Mouse (Mus musculus) heart, postnatal 4 days (tissue): ENCODE measurements around the gene Thra. TPM values are rescaled to one million over a fixed set of nuclear protein-coding genes. Genes with fewer than 3 reads are reported as not detected.
"Not testable (repeated sequence)": the region's sequence is repeated elsewhere in the genome, so short reads cannot be mapped to it uniquely, and the experiment has no call there.

ENCODE experiments used
- DNase-seq: peaks from one replicate; pipeline ENCODE4 v3.0.0; 2021
- total RNA-seq, 2 experiments: library from RNA; stranded (reverse); gene quantifications; 2 replicates each; pipeline ENCODE4 v1.2.3; 2021

The Thra gene
- total RNA-seq, 2 experiments from 2014 or later = 171 to 183 TPM

GRCm38 (mm10) chr11:98717904-98718303, 22.5 kb upstream of the Thra start:
- DNase-seq = peak; percentile 88

- DNase-seq = no peak
Measured at GRCm38 (mm10) chr11:98720756-98721155, 19.7 kb upstream of the Thra start.

- DNase-seq = peak; percentile 88
Measured at GRCm38 (mm10) chr11:98721458-98722226, 18.8 kb upstream of the Thra start.

- DNase-seq = no peak
Measured at GRCm38 (mm10) chr11:98723098-98723497, 17.3 kb upstream of the Thra start.

- DNase-seq = no peak
Measured at GRCm38 (mm10) chr11:98725926-98726506, 14.4 kb upstream of the Thra start.

- DNase-seq = peak; percentile 87
Measured at GRCm38 (mm10) chr11:98729119-98729588, 11.3 kb upstream of the Thra start, which contains the start of gene Med24. Gene Med24, minus strand, starts transcription at chr11:98729435.

- DNase-seq = no peak
Measured at GRCm38 (mm10) chr11:98730727-98731126, 9.7 kb upstream of the Thra start.

- no peak for DNase-seq
Measured at GRCm38 (mm10) chr11:98731134-98731533, 9.3 kb upstream of the Thra start.

- no peak for DNase-seq
Measured at GRCm38 (mm10) chr11:98734020-98734419, 6.4 kb upstream of the Thra start.

- DNase-seq = no peak
Measured at GRCm38 (mm10) chr11:98735111-98735510, 5.3 kb upstream of the Thra start.

- no peak for DNase-seq
Measured at GRCm38 (mm10) chr11:98736176-98736575, 4.3 kb upstream of the Thra start.

GRCm38 (mm10) chr11:98737220-98737619, 3.2 kb upstream of the Thra start:
- DNase-seq = not testable (repeated sequence)

GRCm38 (mm10) chr11:98738428-98738911, 2.0 kb upstream of the Thra start:
- DNase-seq = no peak

GRCm38 (mm10) chr11:98738925-98739324, 1.5 kb upstream of the Thra start:
- no peak for DNase-seq

- DNase-seq = no peak
Measured at GRCm38 (mm10) chr11:98740026-98740392, 429 bp upstream of the Thra start.

GRCm38 (mm10) chr11:98741051-98741620, 698 bp downstream of the Thra start:
- DNase-seq = no peak

- DNase-seq = peak; percentile 88
Measured at GRCm38 (mm10) chr11:98741622-98742396, 1.4 kb downstream of the Thra start.

- peak; percentile 63 for DNase-seq
Measured at GRCm38 (mm10) chr11:98742397-98743291, 2.2 kb downstream of the Thra start.

GRCm38 (mm10) chr11:98743655-98744345, 3.4 kb downstream of the Thra start:
- peak; percentile 83 for DNase-seq

GRCm38 (mm10) chr11:98744456-98745019, 4.1 kb downstream of the Thra start:
- DNase-seq = peak; percentile 49
